31 mouse cellular contexts compared by ENCODE assay signal in genomic region chr9:74896742-74897141, GRCm38 (mm10). TPM values are rescaled to one million over a fixed set of nuclear protein-coding genes. Genes with fewer than 3 reads are reported as not detected.
DNase-seq lines count a peak whose midpoint lies in the region; ATAC-seq and TF ChIP-seq lines count a peak whose summit lies in the region.
"Had no signal": no experiment of that assay in that cellular context is flagged by ENCODE, and none has a peak within 500 bp of the region (broad histone marks: within the 10 kb centered on the region; RNA-seq: fewer than 3 reads in every experiment).

No protein-coding gene starts in this region.

- no peak for TF ChIP-seq EP300 in liver, postnatal 0 days (IDR thresholded peaks at IDR 0.05; ENCODE audit: low read depth)

- no peak overlapping the region for H3K4me2 ChIP-seq in liver, postnatal 0 days (ENCODE audit: low read depth, low read length)
- H3K4me2 ChIP-seq: embryonic facial prominence, embryonic 12.5 days; embryonic facial prominence, embryonic 15.5 days; forebrain, embryonic 12.5 days; forebrain, embryonic 15.5 days; heart, embryonic 11.5 days; hindbrain, embryonic 12.5 days; hindbrain, embryonic 15.5 days had no signal

- no peaks in the 10 kb centered on the region for H3K36me3 ChIP-seq in liver, postnatal 0 days (replicated peaks; ENCODE audit: insufficient read depth, low read length)
- H3K36me3 ChIP-seq: embryonic facial prominence, embryonic 12.5 days; embryonic facial prominence, embryonic 15.5 days; forebrain, embryonic 12.5 days; forebrain, embryonic 15.5 days; hindbrain, embryonic 12.5 days; hindbrain, embryonic 15.5 days had no signal

- H3K9ac ChIP-seq in liver, postnatal 0 days (replicated peaks): no peak overlapping the region
- H3K9ac ChIP-seq: embryonic facial prominence, embryonic 12.5 days; embryonic facial prominence, embryonic 15.5 days; forebrain, embryonic 12.5 days; forebrain, embryonic 15.5 days; hindbrain, embryonic 12.5 days; hindbrain, embryonic 15.5 days had no signal

- H3K4me1 ChIP-seq in liver, postnatal 0 days (ENCODE audit: insufficient read depth): peaks cover 3% of the 10 kb centered on the region; the same call in 1 of the 2 replicates
- H3K4me1 ChIP-seq: embryonic facial prominence, embryonic 12.5 days; embryonic facial prominence, embryonic 15.5 days; forebrain, embryonic 12.5 days; forebrain, embryonic 15.5 days; hindbrain, embryonic 12.5 days; hindbrain, embryonic 15.5 days had no signal

- H3K27me3 ChIP-seq in liver, postnatal 0 days (ENCODE audit: insufficient read depth, low read length): no peaks in the 10 kb centered on the region
- H3K27me3 ChIP-seq: embryonic facial prominence, embryonic 12.5 days; embryonic facial prominence, embryonic 15.5 days; forebrain, embryonic 12.5 days; forebrain, embryonic 15.5 days; hindbrain, embryonic 12.5 days; hindbrain, embryonic 15.5 days had no signal

- 69% methylated on average over 7 of the region's 7 CpGs for WGBS in liver, postnatal 0 days (ENCODE audit: insufficient replicate concordance)

- no peaks in the 10 kb centered on the region for H3K9me3 ChIP-seq in liver, postnatal 0 days (ENCODE audit: low read length)
- H3K9me3 ChIP-seq: embryonic facial prominence, embryonic 12.5 days; embryonic facial prominence, embryonic 15.5 days; forebrain, embryonic 12.5 days; forebrain, embryonic 15.5 days; hindbrain, embryonic 12.5 days; hindbrain, embryonic 15.5 days had no signal

- H3K27ac ChIP-seq in liver, postnatal 0 days (ENCODE audit: low read depth): no peak overlapping the region
- H3K27ac ChIP-seq: embryonic facial prominence, embryonic 12.5 days; embryonic facial prominence, embryonic 15.5 days; forebrain, embryonic 12.5 days; forebrain, embryonic 15.5 days; hindbrain, embryonic 12.5 days; hindbrain, embryonic 15.5 days had no signal

- ATAC-seq in liver, postnatal 0 days: peak; percentile 84
- peak; percentile 37; the same call in 1 of the 2 replicates for ATAC-seq in granulocyte monocyte progenitor cell, adult 5-6 weeks (replicated peaks; ENCODE audit: poor library complexity, severe bottlenecking)
- ATAC-seq: activated CD4-positive, CD25-positive, alpha-beta regulatory T cell, adult 4 months; CD4-positive, CD25-positive, alpha-beta regulatory T cell, adult 4 months; forebrain, embryonic 15.5 days had no signal

- no peak for TF ChIP-seq CTCF in liver, postnatal 0 days (IDR thresholded peaks at IDR 0.05; ENCODE audit: low read depth)

- peak; percentile 57 for DNase-seq in liver, postnatal 0 days
- DNase-seq in liver (no peak), R1 (ENCODE audit: low read depth, low spot score) (peak; percentile 40)
- peak; percentile 24 for DNase-seq in testis, postnatal 14 days (ENCODE audit: low spot score)
- no peak for DNase-seq in cerebellum, postnatal 4 days (ENCODE audit: low spot score in 2 of 2)
- no peak for DNase-seq in gastrocnemius, postnatal 10 days
- DNase-seq: adrenal gland, adult 8-10 months; adrenal gland, postnatal 25 days; cerebellum, adult 11-12 months; cerebellum, adult 9-10 months; cerebellum, postnatal 14 days; gastrocnemius, postnatal 36 days; heart, adult 11 months had no signal

- no peak overlapping the region for H3K4me3 ChIP-seq in liver, postnatal 0 days (ENCODE audit: low read depth, low read length)
- H3K4me3 ChIP-seq: embryonic facial prominence, embryonic 12.5 days; embryonic facial prominence, embryonic 15.5 days; forebrain, embryonic 12.5 days; forebrain, embryonic 15.5 days; hindbrain, embryonic 12.5 days; hindbrain, embryonic 15.5 days had no signal

RNA-seq across cellular contexts. Expression of gene Onecut1, which starts 35.0 kb away (rescaled TPM):
- polyA plus RNA-seq in liver, postnatal 0 days (2015; fragmentation: Nextera tagmentation; extraction: Ambion mirVana): 7.5 and 9.1 TPM in 2 replicates
- total RNA-seq in granulocyte monocyte progenitor cell, adult 5-6 weeks (2014; fragmentation: Nextera tagmentation): not detected in 2 replicates
- total RNA-seq in granulocyte monocyte progenitor cell, adult 5-6 weeks (2017): not detected in 2 replicates
- not detected for total RNA-seq in gastrocnemius, postnatal 10 days (2021)
- total RNA-seq: adrenal gland, postnatal 25 days; common myeloid progenitor, adult 5-6 weeks; gastrocnemius, adult 8-10 months; gastrocnemius, postnatal 36 days; heart, adult 8-10 months; heart, postnatal 25 days; hematopoietic stem cell, adult 5-6 weeks; MEL had no signal
- polyA plus RNA-seq: activated CD4-positive, CD25-positive, alpha-beta regulatory T cell, adult 4 months; CD4-positive, CD25-positive, alpha-beta regulatory T cell, adult 4 months; heart, embryonic 14.5 days; heart, postnatal 0 days had no signal

RNA-seq across cellular contexts. Expression of gene Fam214a, which starts 55.9 kb away (rescaled TPM):
- polyA plus RNA-seq in liver, postnatal 0 days (2015; fragmentation: Nextera tagmentation; extraction: Ambion mirVana): 4.8 and 6.4 TPM in 2 replicates
- total RNA-seq in granulocyte monocyte progenitor cell, adult 5-6 weeks (2014; fragmentation: Nextera tagmentation): 8.8 and 9.2 TPM in 2 replicates
- 9.4 and 13.5 TPM in 2 replicates for total RNA-seq in granulocyte monocyte progenitor cell, adult 5-6 weeks (2017)
- total RNA-seq in gastrocnemius, postnatal 10 days (2021): 10 to 100 TPM; 28.4 to 31.3 TPM

Comparison
In these comparisons a context has a peak if more than half of its experiments do, and no peak if none do; other contexts are left out.
1. DNase-seq: peak in liver, postnatal 0 days (single experiment), R1 (single experiment) and testis, postnatal 14 days (single experiment); none in liver (single experiment), cerebellum, postnatal 4 days (0 of 2) and gastrocnemius, postnatal 10 days (single experiment).